Mouse (Mus musculus) embryonic facial prominence, embryonic 12.5 days (tissue): ENCODE measurements around the gene Dab2ip. TPM values are rescaled to one million over a fixed set of nuclear protein-coding genes. Genes with fewer than 3 reads are reported as not detected.
A peak's percentile ranks its signal among the peaks of the same experiment; 100 is the strongest.

Source experiments
- ATAC-seq: fragments of 200-750 bp; cut with Nextera tagmentation; 2 replicates; pipeline ENCODE4 v1.8.0; 2017; ENCODE audit not compliant: insufficient number of reproducible peaks, insufficient read depth, low FRiP score, low TSS enrichment
- H3K27ac ChIP-seq: fragments of 300-500 bp; sonication (generic); 2 replicates; pipeline ENCODE4 v1.5.1; 2016; ENCODE audit warnings: mild to moderate bottlenecking
- H3K27me3 ChIP-seq: fragments of 300-500 bp; sonication (generic); 2 replicates; pipeline ENCODE4 v1.6.1; 2016; ENCODE audit warnings: mild to moderate bottlenecking, moderate library complexity
- H3K36me3 ChIP-seq: fragments of 300-500 bp; sonication (generic); 2 replicates; pipeline ENCODE4 v1.6.1; 2016; ENCODE audit warnings: mild to moderate bottlenecking
- H3K4me1 ChIP-seq: fragments of 300-500 bp; sonication (generic); 2 replicates; pipeline ENCODE4 v1.6.1; 2016
- H3K4me2 ChIP-seq: fragments of 300-500 bp; sonication (generic); replicated peaks from 2 replicates; pipeline ENCODE4 v1.6.1; 2016; ENCODE audit warnings: mild to moderate bottlenecking, moderate library complexity
- H3K4me3 ChIP-seq: fragments of 300-500 bp; sonication (generic); 2 replicates; pipeline ENCODE4 v1.5.1; 2016; ENCODE audit warnings: mild to moderate bottlenecking
- H3K9ac ChIP-seq: fragments of 300-500 bp; sonication (generic); 2 replicates; pipeline ENCODE4 v1.6.1; 2016; ENCODE audit warnings: mild to moderate bottlenecking, moderate library complexity
- H3K9me3 ChIP-seq: fragments of 300-500 bp; sonication (generic); 2 replicates; pipeline ENCODE4 v1.6.1; 2016; ENCODE audit warnings: mild to moderate bottlenecking, moderate library complexity
- WGBS: fragments of 180-500 bp; shearing (Covaris S2); methylation state at CpG from one replicate; pipeline ENCODE4 v1.1.7; 2016; 5-methylcytosine and 5-hydroxymethylcytosine counted together
- polyA plus RNA-seq: library from polyadenylated mRNA; unstranded; fragments of >200 nt; fragmentation: Nextera tagmentation; extraction: Ambion mirVana; gene quantifications from 2 replicates; pipeline ENCODE4 v1.2.1, GENCODE M21; 2016

Gene Dab2ip
- polyA plus RNA-seq, 1 experiment from 2014 or later = 61.0 TPM

DNA sequence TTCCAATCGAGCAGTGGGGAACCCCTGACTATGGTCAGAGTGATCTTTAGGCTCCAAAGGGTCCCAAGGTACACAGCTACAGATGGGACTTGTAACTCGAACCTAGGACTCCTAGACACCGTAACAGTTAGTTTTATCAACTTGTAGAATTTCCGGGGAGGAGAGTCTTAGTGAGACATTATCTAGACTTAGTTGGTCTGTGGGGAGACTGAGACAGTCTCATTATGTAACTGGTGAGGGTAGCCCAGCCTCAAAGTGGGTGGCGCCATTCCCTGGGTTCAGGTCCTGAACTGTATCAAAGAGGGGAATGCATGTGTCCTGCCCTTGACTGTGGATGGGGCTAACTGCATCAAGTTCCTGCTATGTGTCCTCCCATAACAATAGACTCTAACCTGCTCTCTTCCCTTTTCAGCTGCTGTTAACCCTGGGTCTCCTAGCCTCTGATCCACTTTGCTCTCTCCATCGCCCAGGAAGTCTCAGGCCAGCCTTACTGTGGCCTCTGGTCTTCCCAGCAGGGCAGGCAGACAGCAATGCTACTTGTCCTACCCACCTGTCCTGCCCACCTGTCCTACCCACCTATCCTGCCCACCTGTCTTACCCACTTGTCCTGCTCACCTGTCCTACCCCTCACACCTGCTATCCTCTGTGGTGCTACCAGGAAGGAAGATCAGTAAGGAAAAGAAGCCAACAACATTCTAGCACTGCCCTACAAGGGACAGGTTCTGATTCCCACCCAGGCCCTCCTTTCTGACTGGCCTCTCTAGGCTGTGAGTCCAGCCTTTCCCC, 7.2 kb downstream of the Dab2ip start:
- Histone ChIP-seq H3K9ac (no peak overlapping the region), H3K4me1 (0 out of 2 replicates have a peak, but pooled peaks cover 2% of the 10 kb centered on the region), H3K9me3 (no peaks in the 10 kb centered on the region), H3K4me3 (no peak overlapping the region), H3K4me2 (no peak overlapping the region), H3K36me3 (no peaks in the 10 kb centered on the region), H3K27ac (no peak overlapping the region), H3K27me3 (no peaks in the 10 kb centered on the region)
- 82% methylated on average over 6 of the region's 6 CpGs for WGBS
- no peak for ATAC-seq

DNA sequence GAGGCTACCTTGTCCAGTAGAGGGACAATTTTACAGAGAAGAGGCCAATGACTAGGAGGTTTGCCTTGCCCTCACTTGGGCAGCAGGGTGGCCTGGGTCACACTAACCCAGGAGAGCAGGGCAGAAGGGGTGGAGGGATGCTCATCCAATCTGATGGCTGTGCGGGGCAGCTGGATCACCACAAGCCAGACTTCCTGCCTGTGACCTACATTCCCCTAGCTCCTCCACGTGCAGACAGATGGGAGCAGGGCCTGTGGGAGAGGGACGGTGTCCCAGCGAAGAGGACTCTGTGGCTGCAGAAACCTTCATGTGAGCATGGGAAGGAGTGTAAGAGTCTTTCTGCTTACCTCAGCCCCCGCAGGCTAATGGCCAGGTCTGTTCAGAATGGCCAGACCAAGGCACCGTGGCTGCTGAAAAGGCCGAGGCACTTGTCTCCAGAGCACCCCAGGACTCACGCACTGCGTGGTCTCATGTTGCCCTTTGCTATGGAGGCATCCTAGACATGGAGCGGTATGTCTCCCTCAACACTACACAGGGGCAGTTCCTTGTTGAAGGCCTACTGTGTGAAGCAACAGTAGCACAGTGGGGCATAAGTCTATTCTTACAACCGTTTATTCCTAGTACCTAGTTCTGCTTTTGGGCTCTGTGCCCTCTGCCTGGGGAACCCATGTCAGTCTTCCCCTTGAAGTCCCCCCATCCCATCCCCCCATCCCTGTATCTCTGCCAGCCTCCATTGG, 9.1 kb downstream of the Dab2ip start:
- Histone ChIP-seq H3K4me3 (no peak overlapping the region), H3K27me3 (no peaks in the 10 kb centered on the region), H3K4me1 (peaks cover 10% of the 10 kb centered on the region; the same call in 1 of the 2 replicates), H3K4me2 (no peak overlapping the region), H3K9me3 (no peaks in the 10 kb centered on the region), H3K36me3 (no peaks in the 10 kb centered on the region), H3K9ac (no peak overlapping the region), H3K27ac (no peak overlapping the region)
- WGBS = 84% methylated on average over 11 of the region's 11 CpGs
- ATAC-seq = no peak

DNA sequence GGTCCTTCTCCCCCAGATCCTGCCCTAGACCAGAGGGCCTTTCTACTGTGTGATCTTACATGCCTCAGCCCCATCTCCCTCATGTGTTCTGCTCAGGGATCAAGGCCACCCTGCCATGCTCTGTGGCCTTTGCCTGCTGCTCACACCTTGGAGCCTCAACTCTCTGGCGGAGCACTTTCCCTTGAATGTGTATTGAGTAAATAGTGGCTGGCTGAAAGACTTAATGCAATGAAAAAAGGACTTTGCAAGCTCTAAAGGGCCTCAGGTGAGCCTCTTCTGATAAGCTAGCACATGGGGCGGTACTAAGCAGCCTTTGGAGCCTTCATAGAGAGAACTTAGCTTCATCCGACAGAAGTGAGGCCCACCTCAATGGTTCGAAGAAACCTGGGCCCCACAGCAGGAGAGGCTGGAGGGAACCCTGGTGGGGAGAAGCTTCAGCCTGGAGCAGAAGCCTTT, 9.7 kb downstream of the Dab2ip start:
- 91% methylated on average over 4 of the region's 4 CpGs for WGBS
- Histone ChIP-seq H3K9me3 (no peaks in the 10 kb centered on the region), H3K9ac (no peak overlapping the region), H3K4me1 (peaks cover 12% of the 10 kb centered on the region; the same call in 1 of the 2 replicates), H3K27me3 (no peaks in the 10 kb centered on the region), H3K27ac (no peak overlapping the region), H3K4me3 (no peak overlapping the region), H3K36me3 (no peaks in the 10 kb centered on the region), H3K4me2 (no peak overlapping the region)
- ATAC-seq = no peak

DNA sequence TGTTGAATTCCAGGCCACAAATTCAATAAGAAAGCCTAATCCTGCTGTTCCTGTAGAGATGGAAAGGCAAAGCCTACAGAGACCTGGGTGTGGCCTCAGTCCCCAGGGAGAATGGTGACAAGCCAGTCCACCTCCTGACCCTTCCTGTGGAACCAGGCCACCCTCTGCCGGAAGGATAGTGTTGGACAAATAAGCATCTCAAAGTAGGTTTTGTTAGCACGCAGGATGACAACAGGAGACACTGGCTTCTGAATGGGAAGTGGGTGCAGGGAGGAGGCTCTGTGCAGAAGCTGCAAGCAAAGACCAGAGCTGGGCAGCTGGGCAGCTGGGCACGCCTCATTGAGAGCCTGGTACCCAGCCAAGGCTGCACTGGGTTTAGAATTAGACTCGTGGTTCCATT, 12.7 kb downstream of the Dab2ip start:
- H3K9ac ChIP-seq = no peak overlapping the region
- H3K27ac ChIP-seq = no peak overlapping the region
- H3K4me2 ChIP-seq = no peak overlapping the region
- ATAC-seq = no peak
- peaks cover 12% of the 10 kb centered on the region; the same call in 1 of the 2 replicates for H3K4me1 ChIP-seq
- H3K4me3 ChIP-seq = no peak overlapping the region
- H3K27me3 ChIP-seq = no peaks in the 10 kb centered on the region
- no peaks in the 10 kb centered on the region for H3K36me3 ChIP-seq
- WGBS = 76% methylated on average over 4 of the region's 4 CpGs
- no peaks in the 10 kb centered on the region for H3K9me3 ChIP-seq

DNA sequence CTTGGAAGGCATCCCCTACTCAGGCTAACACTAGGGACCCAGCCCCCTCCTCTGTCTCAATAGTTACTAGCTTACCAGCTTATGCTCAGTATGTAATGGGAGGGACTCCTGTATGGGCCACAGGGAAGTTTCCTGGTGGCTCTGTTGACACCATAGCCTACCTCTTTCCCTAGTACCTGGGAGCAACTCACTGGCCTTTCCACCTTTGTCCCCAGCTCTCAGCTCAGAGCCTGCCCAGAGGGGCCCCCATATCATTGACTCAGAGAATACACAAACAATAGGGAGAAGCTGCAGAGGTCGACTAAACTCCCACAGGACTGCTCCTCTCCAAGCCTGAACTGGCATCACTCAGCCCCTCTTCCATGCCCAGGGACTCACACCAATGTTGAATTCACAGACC, 16.6 kb downstream of the Dab2ip start:
- H3K4me2 ChIP-seq = no peak overlapping the region
- H3K9me3 ChIP-seq = no peaks in the 10 kb centered on the region
- H3K36me3 ChIP-seq = no peaks in the 10 kb centered on the region
- no peak overlapping the region for H3K4me3 ChIP-seq
- H3K27me3 ChIP-seq = peaks cover 2% of the 10 kb centered on the region; the same call in 1 of the 2 replicates
- no peak overlapping the region for H3K27ac ChIP-seq
- H3K4me1 ChIP-seq = peaks cover 12% of the 10 kb centered on the region; the same call in 1 of the 2 replicates
- ATAC-seq = no peak
- 56% methylated on average over 1 of the region's 1 CpGs for WGBS
- H3K9ac ChIP-seq = no peak overlapping the region

- no peak for ATAC-seq
- H3K27ac ChIP-seq = no peak overlapping the region
- WGBS = 85% methylated on average over 3 of the region's 3 CpGs
- no peak overlapping the region for H3K9ac ChIP-seq
- no peak overlapping the region for H3K4me2 ChIP-seq
- H3K27me3 ChIP-seq = peaks cover 20% of the 10 kb centered on the region
- peaks cover 12% of the 10 kb centered on the region for H3K4me1 ChIP-seq
- no peak overlapping the region for H3K4me3 ChIP-seq
- no peaks in the 10 kb centered on the region for H3K36me3 ChIP-seq
- no peaks in the 10 kb centered on the region for H3K9me3 ChIP-seq
Observed at GRCm38 (mm10) chr2:35576675-35577074, 18.6 kb downstream of the Dab2ip start.

GRCm38 (mm10) chr2:35580111-35580510, 22.0 kb downstream of the Dab2ip start:
- no peaks in the 10 kb centered on the region for H3K36me3 ChIP-seq
- H3K27me3 ChIP-seq = peaks cover 53% of the 10 kb centered on the region
- 71% methylated on average over 4 of the region's 4 CpGs for WGBS
- H3K4me1 ChIP-seq = peaks cover 27% of the 10 kb centered on the region
- H3K4me2 ChIP-seq = no peak overlapping the region
- no peak overlapping the region for H3K9ac ChIP-seq
- H3K9me3 ChIP-seq = no peaks in the 10 kb centered on the region
- H3K27ac ChIP-seq = no peak overlapping the region
- no peak overlapping the region for H3K4me3 ChIP-seq
- no peak for ATAC-seq

DNA sequence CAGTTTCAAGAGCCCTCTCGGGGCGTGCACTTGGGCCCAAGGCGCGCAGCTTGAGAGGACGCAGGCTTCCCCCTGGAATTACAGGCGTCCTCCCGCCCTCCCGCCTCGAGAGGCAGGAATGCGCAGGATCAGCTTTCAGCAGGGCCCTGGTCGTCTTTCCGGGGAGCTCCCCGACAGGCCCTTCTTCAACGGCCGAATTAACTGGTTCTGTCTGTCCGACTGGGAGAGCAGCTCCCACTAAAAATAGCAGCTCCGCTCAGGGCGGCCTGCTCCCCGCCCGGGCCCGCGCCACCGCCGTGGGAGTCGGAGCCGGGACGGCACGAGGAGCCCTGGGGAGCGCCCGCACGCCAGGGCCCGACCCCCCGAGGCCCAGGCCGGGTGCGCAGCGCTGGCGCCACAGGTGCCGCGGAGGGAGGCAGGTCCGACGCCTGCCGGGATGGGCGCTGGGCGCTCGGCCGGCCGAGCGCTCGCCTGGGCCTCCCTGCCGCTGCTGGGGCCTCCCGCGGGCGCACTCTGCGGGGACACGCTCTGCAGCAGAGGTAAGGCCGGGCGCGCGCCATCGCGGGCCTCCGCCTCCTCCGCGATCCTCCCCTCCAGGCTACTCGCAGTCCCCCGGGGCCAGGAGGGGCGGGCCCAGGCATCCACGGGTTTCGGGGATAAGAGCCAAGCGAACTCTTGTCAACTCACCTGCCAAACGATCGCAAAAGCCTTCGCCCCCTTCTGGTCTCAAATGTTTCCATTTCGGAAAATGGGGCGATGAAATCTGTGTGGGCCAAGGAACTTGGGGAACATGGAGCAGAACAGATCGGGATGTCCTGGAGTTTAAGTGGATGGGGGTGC, 23.7 kb downstream of the Dab2ip start:
- WGBS = under 1% methylated on average over 75 of the region's 76 CpGs
- no peaks in the 10 kb centered on the region for H3K9me3 ChIP-seq
- H3K27ac ChIP-seq = peak overlapping the region; percentile 75; the same call in 1 of the 2 replicates
- H3K9ac ChIP-seq = peak overlapping the region; percentile 83
- H3K36me3 ChIP-seq = no peaks in the 10 kb centered on the region
- peaks cover 53% of the 10 kb centered on the region for H3K27me3 ChIP-seq
- peak; percentile 49 for ATAC-seq
- peaks cover 29% of the 10 kb centered on the region for H3K4me1 ChIP-seq
- H3K4me3 ChIP-seq = peak overlapping the region; percentile 54
- H3K4me2 ChIP-seq = peak overlapping the region; percentile 98

DNA sequence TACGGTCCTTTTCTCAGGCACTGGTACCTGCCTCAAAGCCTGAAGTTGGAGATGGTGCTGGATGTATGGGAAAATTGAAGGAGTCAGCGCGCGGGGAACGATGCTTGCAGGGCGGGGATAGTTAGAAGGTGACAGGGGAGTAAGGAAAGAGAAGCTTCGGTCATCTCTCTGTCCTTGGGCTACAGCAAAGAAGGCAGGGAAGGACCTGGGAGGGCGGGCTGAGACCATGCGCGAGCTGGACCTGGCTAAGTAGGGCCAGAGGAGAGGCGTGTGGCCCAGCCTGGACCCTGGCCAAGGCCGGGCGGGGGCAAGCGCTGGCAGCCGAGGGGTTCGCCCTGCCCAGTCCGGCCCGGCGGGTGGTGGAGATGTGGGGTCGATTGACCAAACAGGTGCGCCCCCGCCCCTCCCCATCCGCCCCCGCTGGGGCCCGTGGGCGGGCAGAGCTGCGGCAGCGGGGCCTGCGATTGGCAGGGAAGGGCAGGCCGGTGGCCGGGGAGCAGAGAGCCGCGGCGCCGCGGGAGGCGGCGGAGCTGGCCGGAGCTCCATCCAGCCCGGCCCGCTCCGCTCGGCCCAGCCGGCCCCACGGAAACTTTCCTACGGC, 24.4 kb downstream of the Dab2ip start:
- 0 out of 2 replicates have a peak, but pooled peaks have one; percentile 38 for ATAC-seq
- Histone ChIP-seq H3K4me2 (peak overlapping the region; percentile 98), H3K27ac (no peak overlapping the region; the same call in 1 of the 2 replicates), H3K36me3 (no peaks in the 10 kb centered on the region), H3K9ac (peak overlapping the region; percentile 83), H3K4me3 (peak overlapping the region; percentile 54), H3K27me3 (peaks cover 53% of the 10 kb centered on the region), H3K9me3 (no peaks in the 10 kb centered on the region), H3K4me1 (peaks cover 29% of the 10 kb centered on the region)
- under 1% methylated on average over 43 of the region's 46 CpGs for WGBS

DNA sequence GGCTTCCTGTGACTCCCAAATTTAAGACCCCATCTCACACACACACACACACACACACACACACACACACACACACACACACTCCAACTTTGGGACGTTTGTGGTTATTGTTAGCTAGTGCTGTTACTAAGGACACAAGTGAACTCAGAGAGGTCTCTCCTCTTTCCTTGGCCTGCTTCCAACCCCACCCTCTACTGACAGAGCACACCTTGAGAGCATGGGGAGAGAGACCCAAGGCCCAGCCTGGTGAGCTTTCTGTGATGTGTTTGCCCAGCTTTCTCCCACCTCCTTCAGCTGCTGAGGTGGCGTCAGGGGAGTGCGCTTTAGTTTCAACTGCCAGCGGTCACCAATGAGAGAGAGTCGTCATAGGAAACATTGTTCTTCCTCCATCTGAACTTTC, 25.3 kb downstream of the Dab2ip start:
- peaks cover 58% of the 10 kb centered on the region for H3K27me3 ChIP-seq
- no peak overlapping the region for H3K27ac ChIP-seq
- ATAC-seq = no peak
- no peaks in the 10 kb centered on the region for H3K36me3 ChIP-seq
- peak overlapping the region; percentile 98 for H3K4me2 ChIP-seq
- H3K9ac ChIP-seq = peak overlapping the region; percentile 83; the same call in 1 of the 2 replicates
- H3K9me3 ChIP-seq = no peaks in the 10 kb centered on the region
- peaks cover 37% of the 10 kb centered on the region for H3K4me1 ChIP-seq
- H3K4me3 ChIP-seq = 0 out of 2 replicates have a peak overlapping the region, but pooled peaks have one; percentile 54
- WGBS = 59% methylated on average over 5 of the region's 5 CpGs

GRCm38 (mm10) chr2:35584011-35584410, 25.9 kb downstream of the Dab2ip start:
- H3K36me3 ChIP-seq = no peaks in the 10 kb centered on the region
- peaks cover 43% of the 10 kb centered on the region for H3K4me1 ChIP-seq
- H3K9me3 ChIP-seq = no peaks in the 10 kb centered on the region
- H3K27me3 ChIP-seq = peaks cover 64% of the 10 kb centered on the region
- H3K4me2 ChIP-seq = no peak overlapping the region
- H3K27ac ChIP-seq = no peak overlapping the region
- WGBS = 79% methylated on average over 3 of the region's 3 CpGs
- no peak overlapping the region for H3K9ac ChIP-seq
- H3K4me3 ChIP-seq = no peak overlapping the region
- ATAC-seq = no peak
